Mouse (Mus musculus): ENCODE results near the gene Cfap61.

The Cfap61 gene

DNA sequence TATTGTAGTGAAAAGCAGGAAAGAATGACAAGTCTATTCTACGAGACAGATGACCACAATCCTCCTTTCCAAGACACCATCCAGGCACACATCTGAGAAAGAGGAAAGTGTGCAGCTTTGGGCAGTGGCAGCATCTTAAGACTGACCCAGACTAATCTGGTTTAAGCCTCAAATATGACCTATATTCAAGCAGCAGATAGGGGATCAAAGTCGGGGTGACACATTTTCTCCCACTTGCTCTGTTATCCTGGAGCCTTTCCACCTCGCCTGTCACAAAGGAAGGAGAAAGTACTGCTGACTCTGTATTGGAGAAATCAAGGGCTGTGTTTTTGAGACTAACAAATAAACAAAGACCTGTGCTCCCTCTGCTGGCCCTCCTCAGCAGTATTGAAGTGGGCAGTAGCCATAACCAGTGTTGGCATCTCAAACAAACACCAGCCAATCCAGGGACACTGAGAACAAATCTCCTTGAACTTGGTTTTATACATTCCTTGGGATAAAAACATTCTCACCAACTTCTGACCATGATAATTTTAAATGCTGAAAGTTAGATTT is 321.8 kb downstream of the Cfap61 start:
- no peak for DNase-seq (ENCODE audit: low read depth, low spot score)

DNA sequence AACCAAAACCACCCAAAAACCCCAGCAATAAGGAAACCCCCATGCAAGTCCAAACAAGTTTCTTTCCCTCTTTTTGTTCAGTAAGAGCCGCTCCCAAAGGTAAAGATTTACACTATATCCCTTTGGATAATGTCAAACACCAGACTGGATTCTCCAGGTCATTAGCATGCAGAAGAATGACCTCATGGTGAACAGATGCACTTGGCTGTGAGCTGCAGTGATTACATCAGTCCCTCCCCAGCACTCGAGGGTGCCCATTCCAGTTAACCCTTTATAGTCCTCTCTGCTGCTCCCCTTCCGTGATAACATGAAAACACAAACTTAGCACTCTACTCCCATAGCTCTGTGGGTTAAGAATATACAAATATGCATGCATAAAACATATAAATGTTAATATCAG is 322.5 kb downstream of the Cfap61 start:
- no peak for DNase-seq (ENCODE audit: low read depth, low spot score)

DNA sequence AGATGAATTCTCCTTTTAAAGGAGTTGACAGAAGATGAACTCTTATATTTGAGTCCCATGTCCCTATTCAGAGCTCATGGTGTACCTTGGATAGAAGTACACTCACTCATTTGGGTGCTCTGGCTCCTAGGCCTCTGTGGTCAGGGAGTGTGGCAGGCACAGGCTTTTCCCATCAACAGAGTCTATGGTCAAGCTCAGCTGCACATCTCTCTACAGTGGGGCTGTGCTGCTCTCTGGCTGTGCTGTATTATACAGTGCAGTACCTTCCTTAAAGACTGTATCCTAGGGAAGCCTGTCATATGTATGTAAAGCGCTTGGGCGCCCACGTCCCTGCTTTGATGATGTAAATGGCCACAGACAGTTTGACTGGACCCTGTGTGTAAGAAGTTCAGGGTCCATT is 323.0 kb downstream of the Cfap61 start:
- no peak for DNase-seq (ENCODE audit: low read depth, low spot score)

DNA sequence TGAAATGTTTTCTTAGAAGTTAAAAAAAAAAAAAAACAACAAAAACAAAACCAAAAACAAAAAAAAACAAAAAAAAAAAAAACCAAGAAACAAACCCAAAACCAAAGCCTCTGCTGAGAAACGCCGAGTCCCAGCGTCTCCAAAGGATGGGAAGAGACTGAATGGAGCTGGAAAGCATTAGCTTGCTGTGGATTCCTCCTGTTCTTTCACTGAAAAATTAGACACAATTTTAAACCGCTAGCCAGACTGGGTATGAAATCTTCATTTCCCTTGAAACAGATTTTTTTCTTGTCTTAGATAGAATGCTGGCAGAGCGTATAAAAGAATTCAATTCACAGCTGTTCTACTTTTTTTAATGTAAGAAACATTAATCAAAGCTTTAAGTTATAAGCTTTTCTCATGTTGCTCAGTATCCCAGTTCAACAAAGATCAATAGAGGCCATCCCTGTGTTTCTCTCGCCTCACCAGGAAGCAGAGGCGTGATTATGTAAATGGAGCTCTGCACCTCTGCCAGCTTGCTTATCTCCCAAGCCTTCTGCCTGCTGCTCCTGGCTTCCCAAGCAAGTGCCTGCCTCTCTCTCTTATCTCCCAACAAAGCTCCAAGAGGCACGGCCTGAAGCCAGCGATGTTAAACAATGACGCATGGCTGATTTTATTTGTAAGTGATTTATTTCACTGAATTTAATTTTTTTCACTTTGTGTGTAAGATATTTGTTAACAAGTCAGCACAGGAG is 324.3 kb downstream of the Cfap61 start:
- no peak for DNase-seq (ENCODE audit: low read depth, low spot score)

DNA sequence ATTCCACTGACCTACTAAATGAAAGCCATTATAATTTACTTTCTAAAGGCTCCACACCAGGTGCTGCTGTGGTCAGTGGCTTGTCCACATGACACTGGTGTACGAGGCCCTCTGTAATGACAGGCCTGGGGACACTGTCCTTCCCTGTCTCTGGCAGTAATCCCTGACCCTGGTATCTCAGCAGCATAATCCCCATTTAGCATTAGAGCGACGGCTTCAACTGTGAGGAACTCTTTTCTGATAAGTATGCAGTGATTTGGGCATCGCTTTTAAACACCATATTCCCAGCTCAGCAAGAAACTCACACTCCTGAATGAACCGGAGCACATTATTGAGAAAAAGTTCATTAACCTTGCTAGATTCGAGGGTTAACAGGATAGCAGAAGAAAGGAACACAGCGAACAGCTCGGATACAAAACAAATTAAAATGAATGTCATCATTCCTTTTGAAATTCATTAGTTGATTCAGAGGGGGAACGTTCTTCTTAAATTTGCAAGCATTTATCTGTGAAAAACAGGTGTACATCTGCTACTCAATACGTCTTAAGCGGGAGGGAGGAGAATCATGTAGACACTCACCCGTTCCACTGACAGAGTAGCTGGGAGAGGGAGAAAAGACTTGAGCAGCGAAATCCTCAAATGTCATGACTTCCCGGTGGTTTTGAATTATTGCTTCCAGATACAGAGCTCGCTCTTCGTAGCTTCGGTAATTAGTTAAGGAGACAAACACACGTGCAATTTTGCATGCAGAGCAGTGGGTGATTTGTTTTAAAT is 325.4 kb downstream of the Cfap61 start:
- no peak for DNase-seq (ENCODE audit: low read depth, low spot score)

DNA sequence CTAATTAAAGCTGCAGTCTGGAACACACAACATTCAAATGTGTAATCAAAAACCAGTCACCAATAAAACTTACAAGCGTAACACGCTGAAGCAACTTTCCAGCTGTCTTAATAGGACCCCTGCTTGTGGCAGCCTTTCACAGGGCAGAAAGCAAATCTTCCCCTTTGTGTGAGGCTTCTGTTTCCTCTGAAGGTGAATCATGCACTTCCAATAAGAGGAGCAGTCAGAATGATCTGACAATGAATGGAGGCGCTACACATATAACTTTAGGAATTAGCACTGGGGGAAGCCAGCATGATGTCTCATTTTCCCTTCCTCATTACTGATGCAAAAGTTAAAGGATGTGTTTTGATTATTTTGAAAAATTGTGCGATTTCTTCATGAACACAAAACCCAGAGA is 326.6 kb downstream of the Cfap61 start:
- no peak for DNase-seq (ENCODE audit: low read depth, low spot score)

DNA sequence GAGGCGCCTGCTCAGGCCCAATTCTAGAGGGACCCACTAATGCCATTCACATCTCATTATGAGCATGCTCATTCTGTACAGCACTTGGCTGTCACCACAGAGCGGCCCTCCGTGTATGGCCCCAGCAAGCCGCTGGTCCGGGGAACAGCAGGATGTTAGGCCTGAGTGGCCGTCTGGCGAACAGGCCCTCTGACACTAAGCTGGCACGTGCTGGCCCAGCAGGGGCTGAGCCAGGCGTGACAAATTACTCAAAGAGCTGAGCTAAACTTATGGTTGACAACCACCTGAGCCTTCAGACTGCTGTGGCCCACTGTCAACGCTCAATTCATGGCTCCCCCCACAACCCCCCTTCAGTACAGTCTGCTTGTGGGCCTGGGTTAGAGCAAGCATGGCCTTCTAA is 327.6 kb downstream of the Cfap61 start:
- peak; percentile 69 for DNase-seq (ENCODE audit: low read depth, low spot score)

DNA sequence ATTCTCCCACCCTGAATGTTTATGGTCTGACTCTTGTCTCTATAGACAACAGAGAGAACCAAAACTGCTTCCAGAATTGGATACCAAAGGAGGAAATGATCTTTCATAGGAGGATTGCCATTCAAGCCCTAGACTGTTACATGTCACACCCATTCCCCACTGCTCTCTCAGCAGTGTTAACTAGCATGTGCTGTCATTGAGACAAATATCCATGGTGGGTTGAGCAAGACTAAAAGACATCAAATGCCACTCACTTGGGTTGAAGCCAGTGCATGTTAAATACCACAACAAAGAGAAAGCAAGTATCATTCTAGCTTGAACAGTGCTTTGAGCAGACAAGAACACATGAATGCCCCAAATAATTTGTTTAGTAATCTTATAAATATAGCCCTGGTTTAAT is 328.4 kb downstream of the Cfap61 start:
- DNase-seq (ENCODE audit: low read depth, low spot score), result no peak

Measured in mesoderm, embryonic 11.5 days (tissue).